In the genomic region with DNA sequence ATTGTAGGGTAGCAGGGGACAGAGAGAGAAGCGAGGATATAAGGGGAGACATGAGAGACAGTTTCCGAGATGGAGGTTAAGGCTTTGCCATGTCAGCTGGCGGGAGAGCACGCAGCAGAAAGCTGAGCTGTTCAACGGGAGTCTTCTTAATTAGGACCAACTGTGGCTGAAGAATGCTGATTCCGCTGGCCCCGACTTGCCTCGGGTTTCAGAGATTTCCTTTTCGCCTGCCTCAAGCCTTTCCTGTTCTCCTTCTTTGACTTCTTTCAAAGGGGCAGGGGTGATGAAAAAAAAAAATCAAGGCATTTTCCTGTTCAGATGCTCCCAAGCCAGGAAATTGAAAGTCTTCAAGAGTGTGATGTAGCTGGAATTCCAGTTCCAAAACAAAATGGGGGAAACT, we compare ENCODE assay signal across 26 mouse cellular contexts. TPM values are rescaled to one million over a fixed set of nuclear protein-coding genes. Genes with fewer than 3 reads are reported as not detected.
DNase-seq lines count a peak whose midpoint lies in the region; ATAC-seq lines count a peak whose summit lies in the region.
"Had no signal": no experiment of that assay in that cellular context is flagged by ENCODE, and none has a peak within 500 bp of the region (broad histone marks: within the 10 kb centered on the region; RNA-seq: fewer than 3 reads in every experiment).

No protein-coding gene starts in this region.

- no peak overlapping the region for H3K4me3 ChIP-seq in hindbrain, embryonic 14.5 days (replicated peaks; ENCODE audit: low read length)
- no peak overlapping the region for H3K4me3 ChIP-seq in hindbrain, embryonic 16.5 days (ENCODE audit: low read length)
- peak overlapping the region; percentile 25; the same call in 1 of the 2 replicates for H3K4me3 ChIP-seq in embryonic facial prominence, embryonic 10.5 days
- H3K4me3 ChIP-seq in embryonic facial prominence, embryonic 15.5 days (replicated peaks) = no peak overlapping the region
- H3K4me3 ChIP-seq in limb, embryonic 12.5 days (replicated peaks) = no peak overlapping the region
- H3K4me3 ChIP-seq: gastrocnemius, adult 2 months; heart, embryonic 10.5 days; hindbrain, embryonic 12.5 days; limb, embryonic 15.5 days; liver, embryonic 15.5 days; lung, embryonic 15.5 days had no signal

- no peak for DNase-seq in hindbrain, embryonic 14.5 days (ENCODE audit: low spot score)
- DNase-seq in embryonic facial prominence, embryonic 10.5 days (ENCODE audit: low spot score) = peak; percentile 79
- DNase-seq in layer of hippocampus, adult 18-20 months (ENCODE audit: low spot score in 2 of 2) = no peak
- no peak for DNase-seq in gastrocnemius, adult 18-20 months (ENCODE audit: low spot score)
- DNase-seq in cerebellum, postnatal 25 days = no peak
- DNase-seq: adrenal gland, adult 2 months; B cell, adult 2 months; cerebellum, adult 11-12 months; cerebellum, postnatal 10 days; forebrain, postnatal 0 days; gastrocnemius, adult 2 months; heart, postnatal 10 days; kidney, adult 8-10 months; kidney, postnatal 10 days had no signal

- ATAC-seq in hindbrain, embryonic 14.5 days (ENCODE audit: low FRiP score) = no peak
- ATAC-seq in hindbrain, embryonic 16.5 days = no peak
- ATAC-seq in embryonic facial prominence, embryonic 15.5 days (ENCODE audit: insufficient number of reproducible peaks, low FRiP score, low TSS enrichment, low read depth) = no peak
- ATAC-seq in limb, embryonic 12.5 days (ENCODE audit: insufficient number of reproducible peaks, insufficient read depth, low FRiP score, low TSS enrichment, low read depth) = no peak
- ATAC-seq: forebrain, postnatal 0 days; Patski had no signal

- 61% methylated on average over 9 of the region's 9 CpGs for WGBS in hindbrain, embryonic 14.5 days
- 65% methylated on average over 9 of the region's 9 CpGs for WGBS in hindbrain, embryonic 16.5 days
- 7% methylated on average over 9 of the region's 9 CpGs for WGBS in embryonic facial prominence, embryonic 10.5 days
- 18% methylated on average over 9 of the region's 9 CpGs for WGBS in embryonic facial prominence, embryonic 15.5 days
- WGBS in limb, embryonic 12.5 days = 3% methylated on average over 9 of the region's 9 CpGs

- no peak overlapping the region for H3K4me2 ChIP-seq in hindbrain, embryonic 14.5 days (replicated peaks)
- no peak overlapping the region for H3K4me2 ChIP-seq in hindbrain, embryonic 16.5 days (ENCODE audit: low read length)
- H3K4me2 ChIP-seq in embryonic facial prominence, embryonic 15.5 days (replicated peaks) = 0 out of 2 replicates have a peak overlapping the region, but pooled peaks have one; percentile 17
- peak overlapping the region; percentile 31 for H3K4me2 ChIP-seq in limb, embryonic 12.5 days
- H3K4me2 ChIP-seq: hindbrain, embryonic 12.5 days; limb, embryonic 15.5 days; liver, embryonic 15.5 days; lung, embryonic 15.5 days had no signal

- H3K4me1 ChIP-seq in hindbrain, embryonic 14.5 days (replicated peaks; ENCODE audit: control insufficient read depth, insufficient read depth, low read length) = peaks cover 10% of the 10 kb centered on the region; the same call in 1 of the 2 replicates
- peaks cover 3% of the 10 kb centered on the region for H3K4me1 ChIP-seq in hindbrain, embryonic 16.5 days (ENCODE audit: control insufficient read depth, insufficient read depth, low read depth, low read length)
- peaks cover 84% of the 10 kb centered on the region for H3K4me1 ChIP-seq in embryonic facial prominence, embryonic 10.5 days
- H3K4me1 ChIP-seq in embryonic facial prominence, embryonic 15.5 days = peaks cover 25% of the 10 kb centered on the region
- peaks cover 38% of the 10 kb centered on the region for H3K4me1 ChIP-seq in limb, embryonic 12.5 days (replicated peaks)
- H3K4me1 ChIP-seq: liver, embryonic 15.5 days had no signal

- H3K9ac ChIP-seq in hindbrain, embryonic 14.5 days = no peak overlapping the region
- no peak overlapping the region for H3K9ac ChIP-seq in hindbrain, embryonic 16.5 days (ENCODE audit: low read depth, low read length)
- H3K9ac ChIP-seq in embryonic facial prominence, embryonic 15.5 days = no peak overlapping the region
- H3K9ac ChIP-seq in limb, embryonic 12.5 days (replicated peaks) = no peak overlapping the region
- H3K9ac ChIP-seq: forebrain, postnatal 0 days; hindbrain, embryonic 12.5 days; limb, embryonic 15.5 days; liver, embryonic 15.5 days; lung, embryonic 15.5 days had no signal

- no peaks in the 10 kb centered on the region for H3K27me3 ChIP-seq in hindbrain, embryonic 14.5 days (ENCODE audit: control insufficient read depth, insufficient read depth, low read length)
- H3K27me3 ChIP-seq in hindbrain, embryonic 16.5 days (replicated peaks; ENCODE audit: control insufficient read depth, insufficient read depth, low read length) = no peaks in the 10 kb centered on the region
- no peaks in the 10 kb centered on the region for H3K27me3 ChIP-seq in embryonic facial prominence, embryonic 10.5 days (replicated peaks; ENCODE audit: low read depth, poor library complexity, severe bottlenecking)
- H3K27me3 ChIP-seq in embryonic facial prominence, embryonic 15.5 days = no peaks in the 10 kb centered on the region
- H3K27me3 ChIP-seq in limb, embryonic 12.5 days = no peaks in the 10 kb centered on the region
- H3K27me3 ChIP-seq: CH12.LX; hindbrain, embryonic 12.5 days; limb, embryonic 15.5 days; liver, embryonic 15.5 days; lung, embryonic 15.5 days; Patski had no signal

- H3K27ac ChIP-seq in hindbrain, embryonic 14.5 days = 0 out of 2 replicates have a peak overlapping the region, but pooled peaks have one; percentile 26
- no peak overlapping the region for H3K27ac ChIP-seq in hindbrain, embryonic 16.5 days (ENCODE audit: low read depth, low read length)
- peak overlapping the region; percentile 80 for H3K27ac ChIP-seq in embryonic facial prominence, embryonic 10.5 days (replicated peaks)
- no peak overlapping the region; the same call in 1 of the 2 replicates for H3K27ac ChIP-seq in embryonic facial prominence, embryonic 15.5 days (replicated peaks)
- 0 out of 2 replicates have a peak overlapping the region, but pooled peaks have one; percentile 45 for H3K27ac ChIP-seq in limb, embryonic 12.5 days
- H3K27ac ChIP-seq: gastrocnemius, adult 2 months; heart, embryonic 10.5 days; hindbrain, embryonic 12.5 days; limb, embryonic 15.5 days; liver, embryonic 15.5 days; lung, embryonic 15.5 days; macrophage had no signal

- no peaks in the 10 kb centered on the region for H3K9me3 ChIP-seq in hindbrain, embryonic 14.5 days (ENCODE audit: control insufficient read depth, low read length)
- H3K9me3 ChIP-seq in hindbrain, embryonic 16.5 days (ENCODE audit: control insufficient read depth, low read length) = no peaks in the 10 kb centered on the region
- H3K9me3 ChIP-seq in embryonic facial prominence, embryonic 10.5 days = no peaks in the 10 kb centered on the region
- no peaks in the 10 kb centered on the region for H3K9me3 ChIP-seq in embryonic facial prominence, embryonic 15.5 days (replicated peaks)
- H3K9me3 ChIP-seq in limb, embryonic 12.5 days = no peaks in the 10 kb centered on the region
- H3K9me3 ChIP-seq: G1E; heart, embryonic 10.5 days; hindbrain, embryonic 12.5 days; limb, embryonic 15.5 days; liver, embryonic 15.5 days; lung, embryonic 15.5 days had no signal

- H3K36me3 ChIP-seq in hindbrain, embryonic 14.5 days (replicated peaks; ENCODE audit: control insufficient read depth, insufficient read depth) = no peaks in the 10 kb centered on the region; the same call in 1 of the 2 replicates
- 0 out of 2 replicates have a peak, but pooled peaks cover 2% of the 10 kb centered on the region for H3K36me3 ChIP-seq in hindbrain, embryonic 16.5 days (ENCODE audit: control insufficient read depth, insufficient read depth, low read length)
- H3K36me3 ChIP-seq in embryonic facial prominence, embryonic 10.5 days (replicated peaks) = peaks cover 12% of the 10 kb centered on the region
- H3K36me3 ChIP-seq in embryonic facial prominence, embryonic 15.5 days = no peaks in the 10 kb centered on the region
- H3K36me3 ChIP-seq in limb, embryonic 12.5 days = peaks cover 9% of the 10 kb centered on the region; the same call in 1 of the 2 replicates
- H3K36me3 ChIP-seq: G1E; limb, embryonic 15.5 days; liver, embryonic 15.5 days; lung, embryonic 15.5 days had no signal

RNA-seq across cellular contexts. Expression of gene Ipo9, which starts 58.6 kb away (rescaled TPM):
- 115 and 118 TPM in 2 replicates for polyA plus RNA-seq in hindbrain, embryonic 14.5 days (2014; fragmentation: Nextera tagmentation; extraction: Ambion mirVana)
- 102 and 109 TPM in 2 replicates for polyA plus RNA-seq in hindbrain, embryonic 16.5 days (2015; fragmentation: Nextera tagmentation; extraction: Ambion mirVana)
- 182 and 203 TPM in 2 replicates for polyA plus RNA-seq in embryonic facial prominence, embryonic 10.5 days (2016; fragmentation: Nextera tagmentation; extraction: Ambion mirVana)
- 101 and 105 TPM in 2 replicates for polyA plus RNA-seq in embryonic facial prominence, embryonic 15.5 days (2015; fragmentation: Nextera tagmentation; extraction: Ambion mirVana)
- 185 and 188 TPM in 2 replicates for polyA plus RNA-seq in limb, embryonic 12.5 days (2016; fragmentation: Nextera tagmentation; extraction: Ambion mirVana)
- total RNA-seq in layer of hippocampus, adult 18-20 months (2021) = 100 to 1,000 TPM; 142 to 153 TPM
- 10 to 100 TPM; 20.5 to 26.2 TPM for total RNA-seq in gastrocnemius, adult 18-20 months (2021)

Comparison
In these comparisons a context has a peak if more than half of its experiments do, and no peak if none do; other contexts are left out.
1. H3K27ac ChIP-seq: peak in hindbrain, embryonic 14.5 days (single experiment), embryonic facial prominence, embryonic 10.5 days (single experiment) and limb, embryonic 12.5 days (single experiment); none in hindbrain, embryonic 16.5 days (single experiment) and embryonic facial prominence, embryonic 15.5 days (single experiment).
2. H3K4me2 ChIP-seq: peak in embryonic facial prominence, embryonic 15.5 days (single experiment) and limb, embryonic 12.5 days (single experiment); none in hindbrain, embryonic 14.5 days (single experiment) and hindbrain, embryonic 16.5 days (single experiment).